Mouse (Mus musculus) neural tube, embryonic 13.5 days (tissue): ENCODE results near the gene Pias3. TPM values are rescaled to one million over a fixed set of nuclear protein-coding genes. Genes with fewer than 3 reads are reported as not detected.

Experiments used
- ATAC-seq: fragments of 200-750 bp; cut with Nextera tagmentation; 2 replicates; pipeline ENCODE4 v1.8.0; 2017; ENCODE audit warnings: low read depth, mild to moderate bottlenecking, moderate TSS enrichment, moderate library complexity
- H3K27ac ChIP-seq: fragments of 300-500 bp; sonication (generic); replicated peaks from 2 replicates; pipeline ENCODE4 v1.5.1; 2015; ENCODE audit warnings: moderate library complexity, mild to moderate bottlenecking, inconsistent platforms
- H3K27me3 ChIP-seq: fragments of 300-500 bp; sonication (generic); 2 replicates; pipeline ENCODE4 v1.6.1; 2015; ENCODE audit warnings: mild to moderate bottlenecking, inconsistent platforms
- H3K36me3 ChIP-seq: fragments of 300-500 bp; sonication (generic); 2 replicates; pipeline ENCODE4 v1.6.1; 2015; ENCODE audit warnings: mild to moderate bottlenecking, inconsistent platforms
- H3K4me1 ChIP-seq: fragments of 300-500 bp; sonication (generic); replicated peaks from 2 replicates; pipeline ENCODE4 v1.6.1; 2015; ENCODE audit warnings: inconsistent platforms
- H3K4me2 ChIP-seq: fragments of 300-500 bp; sonication (generic); 2 replicates; pipeline ENCODE4 v1.6.1; 2015; ENCODE audit warnings: inconsistent platforms, mild to moderate bottlenecking, moderate library complexity
- H3K4me3 ChIP-seq: fragments of 300-500 bp; sonication (generic); 2 replicates; pipeline ENCODE4 v1.5.1; 2015; ENCODE audit warnings: mild to moderate bottlenecking, inconsistent platforms
- H3K9ac ChIP-seq: fragments of 300-500 bp; sonication (generic); 2 replicates; pipeline ENCODE4 v1.6.1; 2015; ENCODE audit warnings: moderate library complexity, mild to moderate bottlenecking, inconsistent platforms
- H3K9me3 ChIP-seq: fragments of 300-500 bp; sonication (generic); 2 replicates; pipeline ENCODE4 v1.6.1; 2016; ENCODE audit warnings: inconsistent platforms
- WGBS: fragments of 180-500 bp; shearing (Covaris S2); methylation state at CpG from one replicate; pipeline ENCODE4 v1.1.7; 2015; 5-methylcytosine and 5-hydroxymethylcytosine counted together
- polyA plus RNA-seq: library from polyadenylated mRNA; unstranded; fragments of >200 nt; fragmentation: Nextera tagmentation; extraction: Ambion mirVana; gene quantifications from 2 replicates; pipeline ENCODE4 v1.2.1, GENCODE M21; 2015

Pias3 gene
- polyA plus RNA-seq, 1 experiment from 2014 or later: 34.6 TPM

GRCm38 (mm10) chr3:96708684-96709064 lies 12.5 kb downstream of the Pias3 start:
- Histone ChIP-seq H3K27ac (no peak overlapping the region), H3K36me3 (peaks cover 67% of the 10 kb centered on the region), H3K27me3 (peaks cover 8% of the 10 kb centered on the region; the same call in 1 of the 2 replicates), H3K4me2 (peak overlapping the region; percentile 84), H3K9ac (peak overlapping the region; percentile 74), H3K4me3 (no peak overlapping the region), H3K9me3 (no peaks in the 10 kb centered on the region), H3K4me1 (peaks cover 12% of the 10 kb centered on the region; the same call in 1 of the 2 replicates)
- 47% methylated on average over 2 of the region's 2 CpGs for WGBS
- ATAC-seq: no peak

DNA sequence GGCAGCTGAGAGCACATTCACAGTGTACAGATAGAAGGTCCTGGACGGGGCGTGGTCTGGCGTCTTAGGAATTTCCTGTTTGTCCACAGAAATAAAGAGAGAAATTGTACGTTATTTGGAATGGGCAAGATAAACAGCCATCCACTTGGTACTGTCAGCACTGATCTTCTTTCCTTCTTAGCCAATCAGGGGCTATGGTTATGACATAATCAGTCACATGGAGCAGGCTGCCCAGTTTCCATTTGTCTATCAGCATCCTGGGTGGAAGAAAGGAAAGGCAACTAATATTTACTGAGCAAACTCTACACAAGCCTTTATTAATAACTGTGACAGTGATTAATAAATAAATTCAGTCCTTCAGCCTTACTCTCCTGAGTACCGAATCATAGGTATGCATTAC lies 18.1 kb downstream of the Pias3 start:
- no peaks in the 10 kb centered on the region for H3K4me1 ChIP-seq
- H3K9ac ChIP-seq: no peak overlapping the region
- ATAC-seq: no peak
- H3K27ac ChIP-seq: no peak overlapping the region
- 94% methylated on average over 5 of the region's 5 CpGs for WGBS
- no peak overlapping the region for H3K4me3 ChIP-seq
- H3K4me2 ChIP-seq: no peak overlapping the region
- H3K9me3 ChIP-seq: no peaks in the 10 kb centered on the region
- H3K36me3 ChIP-seq: peaks cover 86% of the 10 kb centered on the region
- no peaks in the 10 kb centered on the region for H3K27me3 ChIP-seq

GRCm38 (mm10) chr3:96715854-96716253 lies 19.7 kb downstream of the Pias3 start:
- ATAC-seq: no peak
- Histone ChIP-seq H3K9me3 (no peaks in the 10 kb centered on the region), H3K36me3 (peaks cover 78% of the 10 kb centered on the region), H3K4me3 (no peak overlapping the region), H3K4me2 (no peak overlapping the region), H3K4me1 (no peaks in the 10 kb centered on the region), H3K27me3 (no peaks in the 10 kb centered on the region), H3K9ac (no peak overlapping the region), H3K27ac (no peak overlapping the region)
- WGBS: 85% methylated on average over 2 of the region's 2 CpGs

- no peak overlapping the region for H3K4me3 ChIP-seq
- H3K4me2 ChIP-seq: no peak overlapping the region
- peaks cover 77% of the 10 kb centered on the region for H3K36me3 ChIP-seq
- no peak for ATAC-seq
- WGBS: 42% methylated on average over 14 of the region's 14 CpGs
- no peaks in the 10 kb centered on the region for H3K4me1 ChIP-seq
- no peaks in the 10 kb centered on the region for H3K27me3 ChIP-seq
- no peaks in the 10 kb centered on the region for H3K9me3 ChIP-seq
- no peak overlapping the region for H3K9ac ChIP-seq
- H3K27ac ChIP-seq: no peak overlapping the region
Observed at GRCm38 (mm10) chr3:96719173-96719572, 23.0 kb downstream of the Pias3 start.

DNA sequence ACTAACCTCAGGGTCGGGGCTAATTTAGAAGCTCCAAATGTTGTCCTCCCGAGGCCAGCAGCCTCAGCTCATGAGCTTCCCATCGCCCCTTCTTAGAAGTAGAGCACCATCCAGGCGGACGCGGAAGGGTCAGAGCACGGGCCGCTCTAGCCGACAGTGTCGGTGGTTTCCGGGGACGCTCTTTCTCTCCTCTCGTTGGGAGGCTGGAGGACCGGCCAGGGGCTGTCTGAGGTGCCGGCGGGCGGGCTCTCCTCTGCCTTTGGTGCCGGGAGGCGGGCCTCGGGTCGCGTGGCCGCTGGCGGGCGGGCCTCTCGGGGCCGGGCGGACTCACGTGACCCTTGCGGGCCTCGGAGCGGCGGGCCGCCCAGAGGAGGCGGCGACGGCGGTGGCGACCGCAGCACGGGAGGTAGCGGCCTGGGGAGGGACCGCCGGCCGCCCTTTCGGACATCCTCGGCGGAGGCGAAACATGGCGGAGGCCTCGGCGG lies 31.2 kb downstream of the Pias3 start, which contains the start of the genes Polr3c and Rnf115:
Gene Polr3c, minus strand, starts transcription at position 286 of the 485 bp plus-strand sequence.
Gene Rnf115, plus strand, starts transcription at position 322 of the 485 bp plus-strand sequence.
- Histone ChIP-seq H3K27ac (peak within 1 kb of the TSS; percentile 88), H3K27me3 (no peaks in the 10 kb centered on the region), H3K36me3 (peaks cover 18% of the 10 kb centered on the region), H3K4me3 (peak within 1 kb of the TSS; percentile 96), H3K4me1 (peaks cover 40% of the 10 kb centered on the region), H3K9me3 (no peaks in the 10 kb centered on the region), H3K4me2 (peak within 1 kb of the TSS; percentile 82), H3K9ac (peak within 1 kb of the TSS; percentile 92)
- peak; percentile 98 for ATAC-seq
- WGBS: under 1% methylated on average over 52 of the region's 52 CpGs

GRCm38 (mm10) chr3:96727828-96728633 lies 31.8 kb downstream of the Pias3 start:
- Histone ChIP-seq H3K27me3 (no peaks in the 10 kb centered on the region), H3K9ac (peak overlapping the region; percentile 92), H3K4me1 (peaks cover 40% of the 10 kb centered on the region), H3K4me2 (peak overlapping the region; percentile 82), H3K36me3 (peaks cover 12% of the 10 kb centered on the region), H3K9me3 (no peaks in the 10 kb centered on the region), H3K27ac (peak overlapping the region; percentile 88), H3K4me3 (peak overlapping the region; percentile 96)
- 1% methylated on average over 42 of the region's 42 CpGs for WGBS
- ATAC-seq: peak; percentile 73

GRCm38 (mm10) chr3:96728634-96729402 lies 32.6 kb downstream of the Pias3 start:
- WGBS: 53% methylated on average over 7 of the region's 7 CpGs
- peak overlapping the region; percentile 82 for H3K4me2 ChIP-seq
- H3K27me3 ChIP-seq: no peaks in the 10 kb centered on the region
- peaks cover 40% of the 10 kb centered on the region for H3K4me1 ChIP-seq
- H3K9ac ChIP-seq: peak overlapping the region; percentile 92
- peaks cover 4% of the 10 kb centered on the region; the same call in 1 of the 2 replicates for H3K36me3 ChIP-seq
- no peaks in the 10 kb centered on the region for H3K9me3 ChIP-seq
- ATAC-seq: no peak
- peak overlapping the region; percentile 88; the same call in 1 of the 2 replicates for H3K27ac ChIP-seq
- H3K4me3 ChIP-seq: peak overlapping the region; percentile 96

- ATAC-seq: no peak
- Histone ChIP-seq H3K4me3 (no peak overlapping the region), H3K36me3 (no peaks in the 10 kb centered on the region), H3K4me2 (peak overlapping the region; percentile 82), H3K9ac (no peak overlapping the region), H3K27me3 (no peaks in the 10 kb centered on the region), H3K4me1 (peaks cover 45% of the 10 kb centered on the region), H3K27ac (no peak overlapping the region), H3K9me3 (no peaks in the 10 kb centered on the region)
- 81% methylated on average over 3 of the region's 3 CpGs for WGBS
Observed at GRCm38 (mm10) chr3:96729403-96729784, 33.2 kb downstream of the Pias3 start.

DNA sequence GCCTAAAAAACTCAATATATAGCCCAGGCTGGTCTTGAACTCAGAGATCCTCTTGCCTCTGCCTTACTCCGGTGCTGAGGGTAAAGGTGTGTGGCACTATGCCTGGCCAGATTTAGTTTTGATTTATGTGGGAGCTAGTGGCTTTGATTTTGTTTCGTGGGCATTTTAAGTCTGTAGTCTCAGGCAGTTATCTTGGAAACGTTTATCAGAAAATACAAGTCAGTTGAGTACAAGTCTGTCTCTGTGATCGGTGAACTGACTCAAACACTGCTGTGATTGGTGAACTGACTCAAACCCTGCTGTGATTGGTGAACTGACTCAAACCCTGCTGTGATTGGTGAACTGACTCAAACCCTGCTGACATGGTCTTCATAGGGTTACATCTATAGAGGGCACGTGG lies 34.6 kb downstream of the Pias3 start:
- Histone ChIP-seq H3K4me2 (no peak overlapping the region), H3K27me3 (no peaks in the 10 kb centered on the region), H3K27ac (no peak overlapping the region), H3K9me3 (no peaks in the 10 kb centered on the region), H3K36me3 (no peaks in the 10 kb centered on the region), H3K4me3 (no peak overlapping the region), H3K4me1 (peaks cover 53% of the 10 kb centered on the region), H3K9ac (no peak overlapping the region)
- WGBS: 74% methylated on average over 5 of the region's 5 CpGs
- no peak for ATAC-seq

DNA sequence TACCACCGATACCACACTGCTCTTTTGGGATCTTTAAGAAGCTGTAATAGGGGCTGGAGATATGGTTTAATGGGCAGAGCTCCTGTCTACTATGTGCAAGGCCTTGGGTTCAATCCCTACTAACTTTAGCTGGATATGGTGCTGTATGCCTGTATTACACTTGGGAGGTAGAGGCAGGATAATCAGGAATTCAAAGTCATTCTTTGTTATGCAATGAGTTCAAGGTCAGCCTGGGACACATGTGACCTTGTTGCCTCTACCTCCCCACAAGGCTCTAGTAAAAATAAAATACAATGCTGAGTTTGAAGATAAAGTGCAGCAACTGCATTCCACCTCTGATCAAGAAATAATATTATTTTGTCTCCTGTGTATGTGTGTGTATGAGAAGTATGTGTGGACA lies 37.8 kb downstream of the Pias3 start:
- H3K4me2 ChIP-seq: no peak overlapping the region
- H3K36me3 ChIP-seq: no peaks in the 10 kb centered on the region
- H3K27ac ChIP-seq: no peak overlapping the region
- 88% methylated on average over 1 of the region's 1 CpGs for WGBS
- no peak overlapping the region for H3K4me3 ChIP-seq
- H3K27me3 ChIP-seq: no peaks in the 10 kb centered on the region
- peaks cover 37% of the 10 kb centered on the region for H3K4me1 ChIP-seq
- no peaks in the 10 kb centered on the region for H3K9me3 ChIP-seq
- no peak overlapping the region for H3K9ac ChIP-seq
- no peak for ATAC-seq

- H3K9me3 ChIP-seq: no peaks in the 10 kb centered on the region
- H3K4me2 ChIP-seq: no peak overlapping the region
- H3K9ac ChIP-seq: no peak overlapping the region
- 60% methylated on average over 2 of the region's 2 CpGs for WGBS
- H3K27ac ChIP-seq: no peak overlapping the region
- no peak overlapping the region for H3K4me3 ChIP-seq
- H3K36me3 ChIP-seq: no peaks in the 10 kb centered on the region
- H3K4me1 ChIP-seq: peaks cover 27% of the 10 kb centered on the region
- no peaks in the 10 kb centered on the region for H3K27me3 ChIP-seq
- no peak for ATAC-seq
Observed at GRCm38 (mm10) chr3:96735200-96735599, 39.0 kb downstream of the Pias3 start.
